Mouse (Mus musculus): ENCODE measurements around the gene Slc17a4.

GRCm38 (mm10) chr13:23930904-23931303 is 16.1 kb upstream of the Slc17a4 start:
- TF ChIP-seq CTCF (IDR thresholded peaks at IDR 0.05; ENCODE audit: extremely low read depth, insufficient read depth, insufficient read length, insufficient replicate concordance) (no peak), POLR2A (IDR thresholded peaks at IDR 0.05; ENCODE audit: low read depth, low read length) (no peak)
